Mouse (Mus musculus) liver, postnatal 0 days (tissue): ENCODE data around the gene Cbarp. TPM values are rescaled to one million over a fixed set of nuclear protein-coding genes. Genes with fewer than 3 reads are reported as not detected.

Source experiments
- ATAC-seq: fragments of 200-750 bp; cut with Nextera tagmentation; 2 replicates; pipeline ENCODE4 v1.8.0; 2017; ENCODE audit warnings: mild to moderate bottlenecking, moderate library complexity
- DNase-seq: peaks from one replicate; pipeline ENCODE4 v3.0.0-alpha.2; 2016
- H3K27ac ChIP-seq: fragments of 300-500 bp; sonication (generic); 2 replicates; pipeline ENCODE4 v1.5.1; 2014; ENCODE audit warnings: antibody characterized with exemption, moderate library complexity, mild to moderate bottlenecking, low read depth
- H3K27me3 ChIP-seq: fragments of 300-500 bp; sonication (generic); 2 replicates; pipeline ENCODE4 v1.6.1; 2014; ENCODE audit warnings: low read length, control low read depth, mixed read lengths; ENCODE audit not compliant: insufficient read depth
- H3K36me3 ChIP-seq: fragments of 300-500 bp; sonication (generic); replicated peaks from 2 replicates; pipeline ENCODE4 v1.6.1; 2014; ENCODE audit warnings: mild to moderate bottlenecking, control low read depth, low read length, moderate library complexity, mixed read lengths; ENCODE audit not compliant: insufficient read depth
- H3K4me1 ChIP-seq: fragments of 300-500 bp; sonication (generic); 2 replicates; pipeline ENCODE4 v1.6.1; 2014; ENCODE audit warnings: antibody characterized with exemption, mild to moderate bottlenecking, control low read depth; ENCODE audit not compliant: insufficient read depth
- H3K4me2 ChIP-seq: fragments of 300-500 bp; sonication (generic); 2 replicates; pipeline ENCODE4 v1.6.1; 2014; ENCODE audit warnings: low read depth, mild to moderate bottlenecking, low read length, moderate library complexity, mixed read lengths
- H3K4me3 ChIP-seq: fragments of 300-500 bp; sonication (generic); 2 replicates; pipeline ENCODE4 v1.5.1; 2014; ENCODE audit warnings: low read depth, low read length
- H3K9ac ChIP-seq: fragments of 300-500 bp; sonication (generic); replicated peaks from 2 replicates; pipeline ENCODE4 v1.6.1; 2014; ENCODE audit warnings: mild to moderate bottlenecking, moderate library complexity
- H3K9me3 ChIP-seq: fragments of 300-500 bp; sonication (generic); 2 replicates; pipeline ENCODE4 v1.6.1; 2016; ENCODE audit warnings: mild to moderate bottlenecking, control low read depth, low read length, mixed read lengths
- CTCF ChIP-seq: sonication (generic); IDR thresholded peaks from 2 replicates; pipeline ENCODE4 v1.5.1; 2016; ENCODE audit warnings: antibody characterized with exemption, low read depth
- EP300 ChIP-seq: IDR thresholded peaks from 2 replicates; pipeline ENCODE4 v1.6.1; 2016; ENCODE audit warnings: antibody characterized with exemption, low read depth, mild to moderate bottlenecking
- WGBS: fragments of 180-500 bp; shearing (Covaris S2); extraction: QIAGEN DNeasy Blood & Tissue Kit; methylation state at CpG from one replicate; pipeline ENCODE4 v1.1.7; 2014; ENCODE audit not compliant: insufficient replicate concordance; 5-methylcytosine and 5-hydroxymethylcytosine counted together
- polyA plus RNA-seq: library from polyadenylated mRNA; unstranded; fragments of >200 nt; fragmentation: Nextera tagmentation; extraction: Ambion mirVana; gene quantifications from 2 replicates; pipeline ENCODE4 v1.2.1, GENCODE M21; 2015

Gene Cbarp
- polyA plus RNA-seq, 1 experiment from 2014 or later = 0.18 TPM

DNA sequence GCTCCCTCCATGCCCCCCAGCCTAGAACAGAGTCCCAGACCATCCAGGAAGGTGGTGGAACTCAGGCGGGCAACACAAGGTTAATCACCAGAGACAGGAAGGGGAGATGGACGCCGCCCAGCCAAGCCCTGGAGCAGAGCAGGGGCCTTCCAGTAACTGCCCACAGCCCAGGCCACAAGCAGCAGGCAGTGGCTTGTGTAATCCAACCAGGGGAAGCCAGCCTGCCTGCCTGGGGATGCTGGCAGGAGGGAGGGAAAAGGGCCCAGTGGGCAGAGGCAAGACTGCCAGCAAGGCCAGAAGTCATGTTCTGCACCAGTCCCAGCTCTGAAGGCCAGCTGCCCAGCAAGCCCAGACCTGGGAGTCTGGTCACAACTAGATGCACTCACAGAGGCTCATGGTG lies 53.8 kb downstream of the Cbarp start:
- peak; percentile 57 for DNase-seq
- WGBS = 45% methylated on average over 3 of the region's 3 CpGs
- peak; percentile 42 for ATAC-seq

GRCm38 (mm10) chr10:80084817-80085487 lies 55.7 kb downstream of the Cbarp start:
- ATAC-seq (no peak), DNase-seq (no peak)
- Histone ChIP-seq H3K4me1 (peaks cover 35% of the 10 kb centered on the region), H3K9me3 (no peaks in the 10 kb centered on the region), H3K4me3 (no peak overlapping the region), H3K4me2 (no peak overlapping the region), H3K9ac (no peak overlapping the region), H3K27ac (no peak overlapping the region), H3K36me3 (peaks cover 59% of the 10 kb centered on the region), H3K27me3 (no peaks in the 10 kb centered on the region)
- WGBS = 76% methylated on average over 9 of the region's 9 CpGs
- no peak for TF ChIP-seq CTCF
- no peak for TF ChIP-seq EP300

More for the DNA sequence above, 53.8 kb downstream of the Cbarp start:
- H3K9me3 ChIP-seq = no peaks in the 10 kb centered on the region
- no peaks in the 10 kb centered on the region for H3K27me3 ChIP-seq
- peaks cover 24% of the 10 kb centered on the region for H3K4me1 ChIP-seq
- peak overlapping the region; percentile 54 for H3K4me2 ChIP-seq
- peak overlapping the region; percentile 76 for H3K27ac ChIP-seq
- H3K36me3 ChIP-seq = peaks cover 41% of the 10 kb centered on the region
- TF ChIP-seq CTCF = no peak
- TF ChIP-seq EP300 = no peak
- H3K9ac ChIP-seq = peak overlapping the region; percentile 34; the same call in 1 of the 2 replicates
- H3K4me3 ChIP-seq = no peak overlapping the region

DNA sequence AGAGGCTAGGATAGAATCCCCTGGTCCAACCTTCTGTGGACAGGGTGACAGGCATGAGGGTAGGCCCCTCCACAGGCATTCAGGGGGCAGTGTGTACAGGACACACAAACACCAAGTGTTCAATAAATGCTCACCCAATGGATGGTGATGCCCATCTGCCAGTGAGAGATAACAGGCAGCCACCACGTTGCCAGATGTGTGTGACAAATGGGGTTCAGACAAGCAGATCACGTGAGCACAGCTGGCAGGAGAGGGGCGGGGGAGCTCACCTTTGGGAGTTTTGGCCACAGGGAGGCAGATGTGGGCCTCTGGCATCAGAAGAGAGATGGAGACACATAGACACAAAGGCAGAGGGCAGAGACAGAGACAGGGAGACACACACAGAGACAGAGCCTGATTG lies 59.6 kb downstream of the Cbarp start:
- DNase-seq = peak; percentile 83
- ATAC-seq = peak; percentile 95
- H3K9ac ChIP-seq = peak overlapping the region; percentile 45
- WGBS = 55% methylated on average over 3 of the region's 3 CpGs
- peak; percentile 87 for TF ChIP-seq EP300
- TF ChIP-seq CTCF = peak; percentile 84
- peaks cover 74% of the 10 kb centered on the region for H3K36me3 ChIP-seq
- H3K27ac ChIP-seq = peak overlapping the region; percentile 82
- H3K4me1 ChIP-seq = peaks cover 23% of the 10 kb centered on the region
- no peaks in the 10 kb centered on the region for H3K9me3 ChIP-seq
- H3K27me3 ChIP-seq = no peaks in the 10 kb centered on the region
- H3K4me2 ChIP-seq = peak overlapping the region; percentile 56
- 0 out of 2 replicates have a peak overlapping the region, but pooled peaks have one; percentile 0 for H3K4me3 ChIP-seq

Other genes starting within 250 kb of the Cbarp start
- not detected in 2 replicates for gene Cfd, start 250.0 kb downstream of the Cbarp start, polyA plus RNA-seq
- gene Med16, start 231.9 kb downstream of the Cbarp start, polyA plus RNA-seq = 13.5 and 14.3 TPM in 2 replicates
- 4.6 TPM in 1 of 2 replicates, not detected in the other for gene Gm26602, start 230.0 kb downstream of the Cbarp start, polyA plus RNA-seq
- 0.18 and 0.34 TPM in 2 replicates for gene Kiss1r, start 223.9 kb downstream of the Cbarp start, polyA plus RNA-seq
- 47.3 and 51.7 TPM in 2 replicates for gene R3hdm4, start 219.6 kb downstream of the Cbarp start, polyA plus RNA-seq
- 4.5 and 5.5 TPM in 2 replicates for gene Arid3a, start 213.8 kb downstream of the Cbarp start, polyA plus RNA-seq
- gene Wdr18, start 180.7 kb downstream of the Cbarp start, polyA plus RNA-seq = 40.7 and 41.2 TPM in 2 replicates
- gene Grin3b, start 170.1 kb downstream of the Cbarp start, polyA plus RNA-seq = 0.05 TPM in 1 of 2 replicates, not detected in the other
- 13.2 and 14.5 TPM in 2 replicates for gene Tmem259, start 156.5 kb downstream of the Cbarp start, polyA plus RNA-seq
- 40.7 and 42.8 TPM in 2 replicates for gene Cnn2, start 152.3 kb downstream of the Cbarp start, polyA plus RNA-seq
- 2.5 and 3.1 TPM in 2 replicates for gene Abca7, start 144.3 kb downstream of the Cbarp start, polyA plus RNA-seq
- gene Arhgap45, start 124.2 kb downstream of the Cbarp start, polyA plus RNA-seq = 12.1 and 14.2 TPM in 2 replicates
- gene Polr2e, start 101.0 kb downstream of the Cbarp start, polyA plus RNA-seq = 57.0 and 58.3 TPM in 2 replicates
- gene Gpx4, start 93.7 kb downstream of the Cbarp start, polyA plus RNA-seq = 537 and 560 TPM in 2 replicates
- 7.4 and 8.7 TPM in 2 replicates for gene Sbno2, start 35.3 kb downstream of the Cbarp start, polyA plus RNA-seq
- 9.1 and 11.2 TPM in 2 replicates for gene Stk11, start 25.0 kb downstream of the Cbarp start, polyA plus RNA-seq
- 537 and 576 TPM in 2 replicates for gene Atp5d, start 2.2 kb downstream of the Cbarp start, polyA plus RNA-seq
- 3.0 and 4.3 TPM in 2 replicates for gene Midn, start 7.4 kb upstream of the Cbarp start, polyA plus RNA-seq
- gene Cirbp, start 25.1 kb upstream of the Cbarp start, polyA plus RNA-seq = 87.0 and 93.3 TPM in 2 replicates
- gene 1600002K03Rik, start 32.1 kb upstream of the Cbarp start, polyA plus RNA-seq = 6.7 and 6.8 TPM in 2 replicates
- gene Efna2, start 38.6 kb upstream of the Cbarp start, polyA plus RNA-seq = 0.15 and 0.18 TPM in 2 replicates
- gene Mum1, start 85.6 kb upstream of the Cbarp start, polyA plus RNA-seq = 9.8 and 13.3 TPM in 2 replicates
- gene Ndufs7, start 108.3 kb upstream of the Cbarp start, polyA plus RNA-seq = 313 and 321 TPM in 2 replicates
- 93.9 and 101 TPM in 2 replicates for gene Gamt, start 120.2 kb upstream of the Cbarp start, polyA plus RNA-seq
- gene Dazap1, start 120.7 kb upstream of the Cbarp start, polyA plus RNA-seq = 19.5 and 21.8 TPM in 2 replicates
- gene Rps15, start 151.6 kb upstream of the Cbarp start, polyA plus RNA-seq = 453 and 466 TPM in 2 replicates
- 0.05 and 0.20 TPM in 2 replicates for gene Apc2, start 155.1 kb upstream of the Cbarp start, polyA plus RNA-seq
- gene 2310011J03Rik, start 179.7 kb upstream of the Cbarp start, polyA plus RNA-seq = 25.5 and 27.4 TPM in 2 replicates
- 5.6 TPM in 2 replicates for gene Pcsk4, start 188.7 kb upstream of the Cbarp start, polyA plus RNA-seq
- 167 and 174 TPM in 2 replicates for gene Reep6, start 189.1 kb upstream of the Cbarp start, polyA plus RNA-seq
- 1.5 and 1.8 TPM in 2 replicates for gene Adamtsl5, start 207.6 kb upstream of the Cbarp start, polyA plus RNA-seq
- gene Plk5, start 215.6 kb upstream of the Cbarp start, polyA plus RNA-seq = 0.08 and 0.20 TPM in 2 replicates
- 0.72 and 0.99 TPM in 2 replicates for gene Mex3d, start 246.8 kb upstream of the Cbarp start, polyA plus RNA-seq